Mouse (Mus musculus) heart, embryonic 11.5 days (tissue): Measurements from ENCODE around the gene Pfkp. TPM values are rescaled to one million over a fixed set of nuclear protein-coding genes. Genes with fewer than 3 reads are reported as not detected.
A peak's percentile ranks its signal among the peaks of the same experiment; 100 is the strongest.

Source experiments
- ATAC-seq: fragments of 200-750 bp; cut with Nextera tagmentation; replicated peaks from 2 replicates; pipeline ENCODE4 v1.8.0; 2017; ENCODE audit warnings: moderate library complexity; ENCODE audit not compliant: insufficient number of reproducible peaks, low FRiP score, low TSS enrichment
- H3K27ac ChIP-seq: fragments of 300-500 bp; sonication (generic); 2 replicates; pipeline ENCODE4 v1.5.1; 2014; ENCODE audit warnings: mild to moderate bottlenecking, low read depth, low read length
- H3K27me3 ChIP-seq: fragments of 300-500 bp; sonication (generic); 2 replicates; pipeline ENCODE4 v1.6.1; 2014; ENCODE audit warnings: mild to moderate bottlenecking, low read length, mixed read lengths; ENCODE audit not compliant: control insufficient read depth, insufficient read depth
- H3K36me3 ChIP-seq: fragments of 300-500 bp; sonication (generic); 2 replicates; pipeline ENCODE4 v1.6.1; 2014; ENCODE audit warnings: mild to moderate bottlenecking, low read length, moderate library complexity, mixed read lengths; ENCODE audit not compliant: control insufficient read depth, insufficient read depth
- H3K4me1 ChIP-seq: fragments of 300-500 bp; sonication (generic); 2 replicates; pipeline ENCODE4 v1.6.1; 2014; ENCODE audit warnings: low read length; ENCODE audit not compliant: control insufficient read depth, insufficient read depth
- H3K4me2 ChIP-seq: fragments of 300-500 bp; sonication (generic); 2 replicates; pipeline ENCODE4 v1.6.1; 2014; ENCODE audit warnings: mild to moderate bottlenecking, moderate library complexity
- H3K4me3 ChIP-seq: fragments of 300-500 bp; sonication (generic); 2 replicates; pipeline ENCODE4 v1.5.1; 2014; ENCODE audit warnings: low read depth, low read length
- H3K9ac ChIP-seq: fragments of 300-500 bp; sonication (generic); 2 replicates; pipeline ENCODE4 v1.6.1; 2014; ENCODE audit warnings: mild to moderate bottlenecking, low read depth, low read length, moderate library complexity
- H3K9me3 ChIP-seq: fragments of 300-500 bp; sonication (generic); replicated peaks from 2 replicates; pipeline ENCODE4 v1.6.1; 2016; ENCODE audit warnings: low read length; ENCODE audit not compliant: control insufficient read depth
- whole genome bisulfite sequencing: fragments of 180-500 bp; shearing (Covaris S2); extraction: QIAGEN DNeasy Blood & Tissue Kit; methylation state at CpG from one replicate; pipeline ENCODE4 v1.1.7; 2014; ENCODE audit not compliant: insufficient replicate concordance; 5-methylcytosine and 5-hydroxymethylcytosine counted together
- polyA plus RNA-seq: library from polyadenylated mRNA; unstranded; fragments of >200 nt; fragmentation: Nextera tagmentation; extraction: Ambion mirVana; gene quantifications from 2 replicates; pipeline ENCODE4 v1.2.1, GENCODE M21; 2014

Pfkp gene
- polyA plus RNA-seq, 1 experiment from 2014 or later = 143 TPM

DNA sequence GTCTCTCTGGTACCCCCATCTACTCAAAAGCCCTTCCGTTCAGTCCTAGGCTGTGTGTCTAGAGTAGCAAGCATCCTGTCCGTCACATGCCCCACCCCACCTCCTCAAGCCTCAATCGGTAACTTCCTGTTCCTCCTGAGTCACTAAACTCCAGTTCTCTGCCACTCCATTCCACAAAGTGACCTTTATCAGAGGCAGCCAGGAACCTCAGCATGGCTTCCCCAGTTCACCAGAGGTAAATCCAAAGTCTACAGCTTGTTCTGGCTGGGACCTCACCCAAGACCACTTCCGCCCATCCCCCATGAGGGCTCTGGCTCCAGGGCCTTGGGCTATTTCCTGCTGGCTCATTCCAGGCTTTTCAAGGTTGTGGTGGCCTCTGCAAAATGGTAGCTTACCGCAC lies 6.1 kb downstream of the Pfkp start:
- WGBS = 59% methylated on average over 5 of the region's 5 CpGs
- no peak overlapping the region for H3K4me2 ChIP-seq
- no peaks in the 10 kb centered on the region for H3K27me3 ChIP-seq
- H3K27ac ChIP-seq = no peak overlapping the region
- 0 out of 2 replicates have a peak overlapping the region, but pooled peaks have one; percentile 22 for H3K9ac ChIP-seq
- no peak overlapping the region for H3K4me3 ChIP-seq
- H3K36me3 ChIP-seq = no peaks in the 10 kb centered on the region
- H3K9me3 ChIP-seq = no peaks in the 10 kb centered on the region
- no peak for ATAC-seq
- H3K4me1 ChIP-seq = peaks cover 8% of the 10 kb centered on the region; the same call in 1 of the 2 replicates

DNA sequence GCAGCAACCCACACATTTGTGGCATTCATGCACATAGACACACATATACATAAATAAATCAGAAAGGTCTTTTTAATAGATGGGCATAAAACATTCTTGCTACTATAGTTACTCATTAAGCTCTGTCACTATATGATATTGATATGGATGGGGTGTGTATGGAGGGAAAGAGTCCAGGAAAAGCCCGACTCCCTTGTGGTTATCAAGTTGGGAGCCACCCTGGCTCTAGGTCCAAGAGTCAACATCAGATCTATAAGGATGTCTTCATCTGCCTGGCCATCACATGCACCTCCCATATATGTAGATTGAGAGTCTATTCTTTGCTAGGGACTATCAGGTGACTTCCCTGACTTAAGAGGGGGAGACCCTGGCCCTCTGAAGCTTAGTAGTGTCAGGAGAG lies 7.1 kb downstream of the Pfkp start:
- no peak overlapping the region for H3K4me3 ChIP-seq

DNA sequence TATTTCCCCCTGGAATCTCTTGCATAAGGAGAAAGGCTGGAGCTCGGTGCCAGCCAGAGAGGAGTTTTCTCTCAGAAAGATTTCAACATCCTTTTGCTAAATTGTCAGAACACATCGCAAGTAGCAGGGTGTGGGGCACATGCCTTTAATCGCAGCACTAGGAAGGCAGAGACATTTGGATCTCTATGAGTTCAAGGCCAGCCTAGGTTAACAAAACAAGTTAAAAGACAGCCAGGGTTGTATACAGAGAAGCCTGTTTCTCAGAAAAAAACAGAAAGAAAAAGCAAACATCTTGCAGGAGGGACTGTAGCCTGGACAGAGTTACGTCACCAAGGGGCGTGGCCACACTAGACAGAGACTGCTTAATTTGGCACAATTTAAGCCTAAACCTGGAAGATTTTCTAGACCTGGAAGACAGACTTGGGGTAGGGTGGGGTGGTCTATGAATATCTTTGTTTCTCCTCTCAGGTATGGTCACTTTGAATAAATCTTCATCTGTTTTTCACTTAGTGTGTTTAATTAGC lies 9.0 kb downstream of the Pfkp start:
- H3K4me3 ChIP-seq = no peak overlapping the region
- H3K9me3 ChIP-seq = no peaks in the 10 kb centered on the region
- H3K9ac ChIP-seq = no peak overlapping the region
- ATAC-seq = no peak
- H3K27ac ChIP-seq = no peak overlapping the region
- H3K4me1 ChIP-seq = peaks cover 34% of the 10 kb centered on the region
- H3K4me2 ChIP-seq = no peak overlapping the region
- H3K27me3 ChIP-seq = no peaks in the 10 kb centered on the region
- no peaks in the 10 kb centered on the region for H3K36me3 ChIP-seq
- 74% methylated on average over 5 of the region's 5 CpGs for WGBS

More for the DNA sequence above, 7.1 kb downstream of the Pfkp start:
- ATAC-seq = no peak
- Histone ChIP-seq H3K9ac (no peak overlapping the region), H3K36me3 (no peaks in the 10 kb centered on the region), H3K9me3 (no peaks in the 10 kb centered on the region), H3K4me2 (no peak overlapping the region), H3K4me1 (peaks cover 15% of the 10 kb centered on the region), H3K27me3 (no peaks in the 10 kb centered on the region), H3K27ac (no peak overlapping the region)
- 93% methylated on average over 1 of the region's 1 CpGs for WGBS

DNA sequence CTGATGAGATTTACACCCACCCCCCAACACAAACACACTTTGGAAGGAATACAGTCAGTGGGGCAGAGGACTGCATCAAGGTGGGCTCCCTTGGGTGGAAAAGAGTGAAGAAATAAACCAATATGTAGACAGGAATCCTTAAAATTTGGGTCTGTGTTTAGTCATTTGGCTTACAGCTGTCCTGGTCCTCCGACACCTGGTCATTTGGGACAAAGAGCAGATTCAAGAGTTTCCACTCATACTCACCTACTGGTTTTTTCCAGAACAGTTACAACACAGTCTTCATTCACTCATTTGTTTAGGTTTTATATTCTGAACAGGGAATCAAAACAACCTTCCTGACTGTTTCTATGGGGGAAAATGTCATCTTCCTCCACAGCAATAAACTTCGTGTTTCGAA lies 9.6 kb downstream of the Pfkp start:
- no peak overlapping the region for H3K4me2 ChIP-seq
- no peak overlapping the region for H3K27ac ChIP-seq
- no peaks in the 10 kb centered on the region for H3K27me3 ChIP-seq
- peaks cover 40% of the 10 kb centered on the region for H3K4me1 ChIP-seq
- H3K4me3 ChIP-seq = no peak overlapping the region
- H3K9ac ChIP-seq = no peak overlapping the region
- no peaks in the 10 kb centered on the region for H3K9me3 ChIP-seq
- no peaks in the 10 kb centered on the region for H3K36me3 ChIP-seq
- 89% methylated on average over 3 of the region's 3 CpGs for WGBS
- ATAC-seq = no peak

DNA sequence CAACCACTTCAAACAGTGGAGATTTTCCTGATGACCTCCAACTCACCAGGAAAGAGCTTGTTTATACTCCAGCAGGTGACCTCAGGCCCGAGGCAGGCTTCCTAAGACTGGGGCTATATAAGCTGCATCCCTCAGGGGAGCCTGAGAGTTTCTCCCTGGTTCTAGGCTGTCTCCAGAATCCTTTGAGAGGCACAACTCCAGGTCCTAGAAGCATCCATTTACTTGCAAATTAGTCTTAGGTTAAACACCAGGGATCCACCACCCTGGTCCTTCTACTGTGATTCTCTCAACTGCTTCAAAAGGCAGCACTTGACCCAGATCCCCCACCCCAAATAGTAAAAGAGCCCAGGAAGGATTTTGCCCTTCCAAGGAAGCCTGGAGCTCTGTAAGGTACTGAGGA lies 10.2 kb downstream of the Pfkp start:
- WGBS = 43% methylated on average over 1 of the region's 1 CpGs
- no peaks in the 10 kb centered on the region for H3K27me3 ChIP-seq
- no peaks in the 10 kb centered on the region for H3K36me3 ChIP-seq
- H3K9me3 ChIP-seq = no peaks in the 10 kb centered on the region
- no peak for ATAC-seq
- H3K4me2 ChIP-seq = no peak overlapping the region
- H3K9ac ChIP-seq = no peak overlapping the region
- no peak overlapping the region for H3K4me3 ChIP-seq
- H3K27ac ChIP-seq = no peak overlapping the region
- H3K4me1 ChIP-seq = peaks cover 46% of the 10 kb centered on the region

DNA sequence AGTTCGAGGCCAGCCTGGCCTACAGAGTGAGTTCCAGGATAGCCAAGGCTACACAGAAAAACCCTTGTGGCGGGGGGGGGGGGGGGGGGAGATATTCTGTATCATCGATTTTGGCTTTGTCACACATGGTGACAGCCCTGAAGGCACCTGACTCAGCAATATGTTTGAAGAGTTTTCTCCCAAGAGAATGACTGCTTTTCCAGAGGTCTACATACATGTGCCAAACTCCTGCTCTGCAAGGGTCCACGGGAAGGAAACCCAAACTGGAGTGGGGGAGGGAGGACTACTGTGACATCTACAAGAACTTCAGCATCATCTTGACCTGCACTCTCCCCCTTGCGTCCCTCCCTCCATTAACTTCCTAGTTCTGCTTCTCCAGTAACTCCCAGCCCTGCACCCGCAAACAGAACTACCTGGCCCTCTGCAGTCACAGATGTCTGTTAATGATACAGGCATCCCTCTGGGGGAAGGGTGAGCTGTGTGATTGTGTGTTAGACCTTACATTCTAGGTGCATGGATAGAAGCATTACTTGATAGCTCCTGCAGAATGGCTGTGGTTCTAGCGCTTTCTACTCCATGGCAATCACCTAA lies 10.9 kb downstream of the Pfkp start:
- Histone ChIP-seq H3K36me3 (no peaks in the 10 kb centered on the region), H3K27ac (no peak overlapping the region), H3K9ac (no peak overlapping the region), H3K4me1 (peaks cover 49% of the 10 kb centered on the region), H3K27me3 (no peaks in the 10 kb centered on the region), H3K4me2 (no peak overlapping the region), H3K9me3 (no peaks in the 10 kb centered on the region), H3K4me3 (no peak overlapping the region)
- ATAC-seq = no peak
- WGBS = 80% methylated on average over 7 of the region's 7 CpGs

DNA sequence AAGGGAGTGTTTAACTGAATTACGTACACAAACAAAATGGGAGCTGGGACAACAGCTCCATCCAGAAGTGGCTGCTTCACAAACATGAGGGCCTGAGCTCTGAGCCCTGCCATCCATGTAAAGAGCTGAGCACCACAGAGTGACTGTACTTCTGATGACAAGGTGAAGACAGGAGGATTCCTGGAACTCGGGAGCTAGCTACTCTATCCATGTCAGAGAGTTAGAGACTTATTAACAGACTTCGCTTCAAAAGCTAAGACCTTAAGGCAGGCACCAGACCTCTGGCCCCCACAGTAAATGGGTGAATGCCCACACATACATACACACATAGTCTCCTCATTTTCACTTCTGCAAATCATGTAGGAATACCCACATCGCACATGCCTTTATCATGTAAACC lies 11.6 kb downstream of the Pfkp start:
- peak overlapping the region; percentile 16; the same call in 1 of the 2 replicates for H3K27ac ChIP-seq
- no peak overlapping the region for H3K4me3 ChIP-seq
- no peaks in the 10 kb centered on the region for H3K9me3 ChIP-seq
- no peak for ATAC-seq
- H3K4me2 ChIP-seq = no peak overlapping the region
- H3K27me3 ChIP-seq = no peaks in the 10 kb centered on the region
- no peaks in the 10 kb centered on the region for H3K36me3 ChIP-seq
- H3K4me1 ChIP-seq = peaks cover 52% of the 10 kb centered on the region
- no peak overlapping the region for H3K9ac ChIP-seq
- 63% methylated on average over 4 of the region's 4 CpGs for WGBS

DNA sequence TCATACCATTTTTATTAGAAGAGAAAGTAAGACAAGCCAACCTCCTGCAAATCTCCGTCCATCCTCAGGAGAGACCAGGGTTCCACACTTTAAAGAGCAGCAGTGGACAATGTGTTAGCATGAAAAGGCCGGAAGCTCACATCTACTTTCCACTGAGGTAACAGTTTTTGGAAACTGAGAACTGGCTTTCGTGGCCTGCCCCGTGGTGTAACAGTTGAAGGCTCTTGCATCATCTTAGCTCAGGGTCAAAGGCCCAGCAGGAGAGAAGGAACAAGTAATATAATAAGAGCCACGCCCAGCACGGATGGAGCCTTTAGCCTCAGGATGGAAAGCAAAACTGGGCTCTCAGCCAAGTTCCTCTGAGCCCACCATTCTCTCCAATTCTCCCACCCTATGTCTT lies 12.1 kb downstream of the Pfkp start:
- H3K4me2 ChIP-seq = no peak overlapping the region
- 63% methylated on average over 6 of the region's 6 CpGs for WGBS
- H3K36me3 ChIP-seq = no peaks in the 10 kb centered on the region
- ATAC-seq = no peak
- H3K9me3 ChIP-seq = no peaks in the 10 kb centered on the region
- H3K4me3 ChIP-seq = no peak overlapping the region
- peaks cover 54% of the 10 kb centered on the region for H3K4me1 ChIP-seq
- no peaks in the 10 kb centered on the region for H3K27me3 ChIP-seq
- H3K9ac ChIP-seq = no peak overlapping the region
- peak overlapping the region; percentile 67 for H3K27ac ChIP-seq
